Mouse (Mus musculus) testis, adult 10 weeks (tissue): ENCODE data around the gene Babam1. TPM values are rescaled to one million over a fixed set of nuclear protein-coding genes. Genes with fewer than 3 reads are reported as not detected.

ENCODE experiments used
- polyA plus RNA-seq: library from polyadenylated mRNA; stranded (reverse); fragments of 350-450 nt; fragmentation: Illumina TruSeq; extraction: RNeasy Lipid Tissue Mini Kit (QIAGEN cat#74804); gene quantifications from one replicate; pipeline ENCODE4 v1.2.3, GENCODE M21; 2014; ENCODE audit warnings: low read depth, low replicate concordance

The Babam1 gene
- 10.7 TPM for polyA plus RNA-seq

DNA sequence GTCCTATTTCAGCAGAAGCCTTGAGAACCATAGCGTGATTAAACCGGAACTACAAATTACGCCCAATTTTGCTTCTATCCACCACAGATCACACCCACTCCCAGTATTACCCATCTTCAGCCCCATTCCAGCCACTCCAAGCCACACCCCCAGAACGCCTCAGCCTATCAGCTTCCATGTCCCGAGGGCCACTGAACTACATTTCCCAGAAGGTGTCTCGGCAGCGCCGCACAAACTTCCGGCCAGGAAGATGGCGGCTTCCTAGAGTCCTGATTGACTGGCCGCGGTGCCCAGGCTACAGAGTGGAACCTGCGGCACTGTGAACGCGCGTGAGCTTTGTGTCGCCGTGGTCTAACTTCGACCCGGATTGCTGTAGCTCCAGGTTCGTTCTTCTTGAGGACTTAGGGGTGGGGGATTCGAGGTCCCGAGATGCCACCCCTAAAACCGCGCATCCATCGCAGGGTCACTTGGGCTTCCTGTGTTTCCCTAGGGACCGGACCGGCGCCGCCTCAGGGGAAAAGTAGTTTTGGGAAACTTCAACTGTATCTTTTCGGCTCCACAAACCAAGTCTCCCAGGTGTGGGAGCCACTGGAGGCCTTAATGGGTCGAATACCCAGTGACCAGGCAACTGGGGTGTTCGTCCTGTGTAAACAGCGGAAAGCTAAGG lies at the start of gene Babam1:
Gene Babam1, plus strand, starts transcription at position 223 of the 667 bp plus-strand sequence.

DNA sequence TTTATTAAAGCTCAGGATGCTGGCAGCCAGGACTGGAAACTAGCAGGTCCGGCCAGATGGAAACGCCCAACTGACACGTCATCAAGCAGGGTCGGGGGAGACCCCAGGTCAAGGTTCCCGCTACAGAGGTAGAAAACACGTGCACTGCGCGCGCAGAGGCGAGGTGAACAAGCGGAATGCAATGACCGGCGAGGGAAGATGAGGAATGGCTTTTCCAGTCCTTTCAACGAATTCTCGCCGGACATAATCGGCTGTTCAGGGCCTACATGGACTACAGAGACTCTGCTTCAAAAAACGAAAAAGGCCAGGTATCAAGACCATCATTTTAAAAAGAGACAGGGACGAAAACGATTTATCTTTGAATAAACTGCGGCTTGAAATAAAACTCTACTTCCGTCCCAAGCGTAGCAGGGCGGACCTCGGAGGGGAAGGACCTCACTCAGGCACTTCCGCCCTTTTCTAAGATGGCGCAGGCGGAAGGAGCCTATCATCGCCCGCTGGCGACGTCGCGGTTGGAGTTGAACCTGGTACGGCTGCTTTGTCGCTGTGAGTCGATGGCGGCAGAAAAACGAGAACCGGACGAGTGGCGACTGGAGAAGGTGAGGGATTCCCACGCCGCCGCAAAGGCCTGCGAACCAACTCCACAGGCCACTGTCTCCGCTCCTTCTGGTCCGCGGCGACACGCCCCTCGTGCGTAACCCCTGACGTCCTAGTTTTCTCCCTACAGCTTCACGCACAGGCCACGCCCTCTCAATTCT lies 29.7 kb upstream of the Babam1 start, which contains the start of gene Use1:
Gene Use1, plus strand, starts transcription at position 78 of the 758 bp plus-strand sequence.

DNA sequence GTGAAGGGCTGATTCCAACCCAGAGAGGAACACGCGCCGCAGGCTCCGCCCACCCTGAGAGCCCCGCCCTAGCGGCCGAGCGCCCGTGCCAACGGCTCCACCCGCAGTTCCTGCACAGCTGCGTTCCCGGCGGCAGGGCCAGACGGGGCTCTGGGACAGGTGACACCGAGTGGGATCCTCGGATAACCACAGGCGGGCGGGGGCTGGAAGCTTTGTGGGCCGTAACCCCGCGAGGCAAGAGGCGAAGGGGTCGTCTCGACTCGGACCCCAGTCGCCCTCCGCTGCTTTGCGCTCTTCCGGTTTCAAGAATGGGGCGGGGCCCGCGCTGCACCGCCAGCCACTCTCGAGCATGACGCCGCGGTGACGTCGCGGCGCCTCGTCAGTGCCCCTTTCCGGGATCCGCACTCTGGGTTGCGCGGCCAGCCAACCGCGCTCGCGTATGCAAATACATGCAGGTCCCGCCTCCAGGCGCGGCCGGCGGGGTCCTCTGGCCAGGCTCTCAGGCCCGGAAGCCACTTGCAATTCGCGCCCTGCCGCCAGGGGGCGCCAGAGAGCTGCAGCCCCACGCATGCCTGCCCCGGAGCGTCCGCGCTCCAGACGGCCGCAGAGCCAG lies 25.3 kb upstream of the Babam1 start, which contains the start of gene Ocel1:
Gene Ocel1, plus strand, starts transcription at position 63 of the 613 bp plus-strand sequence.

DNA sequence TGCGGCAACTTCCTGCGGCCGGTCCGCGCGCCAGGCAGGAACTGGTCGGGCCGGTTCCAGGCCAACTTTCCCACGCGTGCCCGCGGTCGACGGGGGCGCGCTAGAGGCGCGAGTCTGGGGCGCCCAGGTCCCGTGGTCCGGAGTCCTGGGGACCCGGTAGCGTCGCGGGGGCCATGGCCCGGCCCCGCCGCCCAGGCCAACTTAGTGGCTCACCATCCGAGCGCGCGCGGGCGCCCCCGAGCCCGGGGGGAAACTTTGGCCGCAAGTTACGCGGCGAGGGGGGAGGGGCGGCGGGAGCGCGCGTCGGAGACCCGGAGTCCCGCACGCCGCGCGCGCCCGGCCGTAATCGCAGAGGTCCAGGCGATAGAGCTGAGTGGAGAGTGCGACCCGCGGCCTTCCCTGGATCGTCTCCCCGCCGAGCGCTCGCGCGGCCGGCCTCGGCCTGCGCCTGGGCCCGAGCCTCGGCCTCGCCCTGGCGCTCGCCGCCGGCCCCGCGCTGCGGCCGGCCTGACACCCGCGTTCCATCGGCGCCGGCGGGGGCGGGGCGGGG lies 15.2 kb upstream of the Babam1 start, which contains the start of gene Nr2f6:
Gene Nr2f6, minus strand, starts transcription at position 540 of the 550 bp plus-strand sequence.

DNA sequence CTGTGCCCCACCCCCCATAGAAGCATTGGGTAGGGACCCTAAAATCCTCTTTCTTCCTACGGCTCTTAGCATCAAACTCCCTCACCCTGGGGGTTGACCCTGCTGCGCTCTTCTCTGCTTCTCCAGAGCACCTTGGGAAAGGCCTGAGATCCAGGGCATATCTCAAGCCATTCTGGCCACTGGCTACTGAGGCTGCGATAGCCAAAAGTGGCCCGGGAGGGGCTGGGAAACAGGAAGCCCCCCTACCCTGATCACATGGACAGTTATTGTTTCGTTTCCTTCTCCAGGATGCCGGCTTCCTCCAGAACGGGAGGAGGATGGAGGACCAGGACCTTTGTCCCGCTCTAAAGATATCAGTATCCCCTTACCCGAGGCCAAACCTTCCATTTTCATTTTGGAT lies 1.0 kb upstream of the Babam1 start, which contains the start of gene Ushbp1:
Gene Ushbp1, minus strand, starts transcription at position 174 of the 400 bp plus-strand sequence.

DNA sequence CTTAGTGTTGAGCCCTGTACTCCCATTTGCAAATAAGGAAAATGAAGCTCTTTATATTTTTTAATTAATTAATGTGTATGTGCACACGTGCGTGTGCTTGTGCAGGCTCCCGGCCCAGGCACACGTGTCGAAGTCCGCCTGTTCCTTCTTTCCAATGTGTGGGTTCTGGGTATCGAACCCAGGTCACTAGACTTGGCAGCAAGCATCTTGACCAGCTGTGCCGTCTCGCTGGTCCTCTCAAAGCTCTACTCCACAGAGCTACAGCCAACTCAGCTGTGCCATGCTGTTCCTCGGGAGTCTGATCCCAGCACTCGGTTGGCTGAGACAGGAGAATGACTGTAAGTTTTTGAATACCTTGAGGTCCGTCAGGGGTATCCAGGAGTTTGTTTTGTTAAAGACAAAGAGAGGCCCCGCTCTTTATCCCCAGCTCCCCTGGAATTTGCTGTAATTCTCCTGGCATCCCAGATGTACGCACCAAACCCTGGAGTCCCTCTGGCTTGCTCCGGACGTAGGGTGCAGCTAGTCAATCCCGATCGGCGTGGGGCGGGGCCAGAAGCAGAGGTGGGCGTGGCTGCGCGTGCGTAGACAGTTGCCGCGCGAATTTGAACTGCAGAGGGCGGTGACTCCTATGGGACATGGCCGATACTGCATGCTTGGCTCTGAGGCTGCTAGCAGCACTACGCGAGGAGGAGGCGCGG lies 8.9 kb downstream of the Babam1 start, which contains the start of gene Ankle1:
Gene Ankle1, plus strand, starts transcription at position 610 of the 698 bp plus-strand sequence.

Other genes with a start within 250 kb of the Babam1 start
- 3.1 TPM for gene Myo9b, start 124.1 kb upstream of the Babam1 start, polyA plus RNA-seq
- gene Haus8, start 123.9 kb upstream of the Babam1 start, polyA plus RNA-seq = 3.9 TPM
- 4.1 TPM for gene Use1, start 30.0 kb upstream of the Babam1 start, polyA plus RNA-seq
- gene Ocel1, start 25.6 kb upstream of the Babam1 start, polyA plus RNA-seq = 6.8 TPM
- 1.0 TPM for gene Nr2f6, start 14.9 kb upstream of the Babam1 start, polyA plus RNA-seq
- 0.08 TPM for gene Ushbp1, start 1.1 kb upstream of the Babam1 start, polyA plus RNA-seq
- 0.49 TPM for gene Ankle1, start 9.1 kb downstream of the Babam1 start, polyA plus RNA-seq
- 2.9 TPM for gene Abhd8, start 66.8 kb downstream of the Babam1 start, polyA plus RNA-seq
- gene Mrpl34, start 68.1 kb downstream of the Babam1 start, polyA plus RNA-seq = 2.6 TPM
- gene Dda1, start 72.3 kb downstream of the Babam1 start, polyA plus RNA-seq = 12.2 TPM
- gene Ano8, start 89.1 kb downstream of the Babam1 start, polyA plus RNA-seq = 0.07 TPM
- 0.59 TPM for gene Gtpbp3, start 91.2 kb downstream of the Babam1 start, polyA plus RNA-seq
- not detected for gene Plvap, start 114.9 kb downstream of the Babam1 start, polyA plus RNA-seq
- not detected for gene Ccdc194, start 128.8 kb downstream of the Babam1 start, polyA plus RNA-seq
- gene Bst2, start 140.6 kb downstream of the Babam1 start, polyA plus RNA-seq = 0.88 TPM
- gene Mvb12a, start 146.1 kb downstream of the Babam1 start, polyA plus RNA-seq = 1.1 TPM
- 0.34 TPM for gene Tmem221, start 162.0 kb downstream of the Babam1 start, polyA plus RNA-seq
- gene Nxnl1, start 169.7 kb downstream of the Babam1 start, polyA plus RNA-seq = 0.38 TPM
- gene Slc27a1, start 172.0 kb downstream of the Babam1 start, polyA plus RNA-seq = 2.4 TPM
- 0.36 TPM for gene Pgls, start 195.3 kb downstream of the Babam1 start, polyA plus RNA-seq
- gene Fam129c, start 200.8 kb downstream of the Babam1 start, polyA plus RNA-seq = 1.4 TPM
- 17.1 TPM for gene Colgalt1, start 214.1 kb downstream of the Babam1 start, polyA plus RNA-seq